Mouse (Mus musculus): ENCODE results near the gene Aif1. TPM values are rescaled to one million over a fixed set of nuclear protein-coding genes. Genes with fewer than 3 reads are reported as not detected.

Aif1 gene
- polyA plus RNA-seq, 1 experiment from 2014 or later = 3.9 TPM

GRCm38 (mm10) chr17:35210593-35210992 lies 34.7 kb upstream of the Aif1 start:
- H3K36me3 ChIP-seq (ENCODE audit: control insufficient read depth, insufficient read depth, low read length) = no peaks in the 10 kb centered on the region
- no peaks in the 10 kb centered on the region for H3K9me3 ChIP-seq (ENCODE audit: control insufficient read depth, low read length)
- no peaks in the 10 kb centered on the region for H3K27me3 ChIP-seq (ENCODE audit: control insufficient read depth, insufficient read depth, low read length)
- ATAC-seq (ENCODE audit: insufficient number of reproducible peaks, low FRiP score, low TSS enrichment, low read depth) (no peak), DNase-seq (ENCODE audit: low spot score) (no peak)
- WGBS = 71% methylated on average over 3 of the region's 3 CpGs
- no peak overlapping the region for H3K27ac ChIP-seq (replicated peaks; ENCODE audit: low read depth, low read length)
- H3K9ac ChIP-seq (ENCODE audit: low read length) = no peak overlapping the region
- H3K4me3 ChIP-seq (ENCODE audit: low read depth, low read length) = no peak overlapping the region
- no peak overlapping the region for H3K4me2 ChIP-seq (ENCODE audit: low read depth, severe bottlenecking)
- H3K4me1 ChIP-seq (ENCODE audit: control insufficient read depth, insufficient read depth, low read length) = no peaks in the 10 kb centered on the region

- no peaks in the 10 kb centered on the region for H3K36me3 ChIP-seq (ENCODE audit: control insufficient read depth, insufficient read depth, low read length)
- 82% methylated on average over 12 of the region's 12 CpGs for WGBS
- no peak overlapping the region for H3K4me3 ChIP-seq (ENCODE audit: low read depth, low read length)
- no peaks in the 10 kb centered on the region for H3K9me3 ChIP-seq (ENCODE audit: control insufficient read depth, low read length)
- no peak overlapping the region for H3K4me2 ChIP-seq (ENCODE audit: low read depth, severe bottlenecking)
- peaks cover 4% of the 10 kb centered on the region; the same call in 1 of the 2 replicates for H3K27me3 ChIP-seq (ENCODE audit: control insufficient read depth, insufficient read depth, low read length)
- no peaks in the 10 kb centered on the region for H3K4me1 ChIP-seq (ENCODE audit: control insufficient read depth, insufficient read depth, low read length)
- ATAC-seq (ENCODE audit: insufficient number of reproducible peaks, low FRiP score, low TSS enrichment, low read depth) (no peak), DNase-seq (ENCODE audit: low spot score) (no peak)
- H3K9ac ChIP-seq (ENCODE audit: low read length) = no peak overlapping the region
- H3K27ac ChIP-seq (replicated peaks; ENCODE audit: low read depth, low read length) = no peak overlapping the region
Observed at GRCm38 (mm10) chr17:35209785-35210535, 34.1 kb upstream of the Aif1 start.

GRCm38 (mm10) chr17:35205380-35205769 lies 29.5 kb upstream of the Aif1 start:
- H3K27ac ChIP-seq (replicated peaks; ENCODE audit: low read depth, low read length) = no peak overlapping the region
- no peak overlapping the region for H3K9ac ChIP-seq (ENCODE audit: low read length)
- no peaks in the 10 kb centered on the region for H3K9me3 ChIP-seq (ENCODE audit: control insufficient read depth, low read length)
- H3K36me3 ChIP-seq (ENCODE audit: control insufficient read depth, insufficient read depth, low read length) = no peaks in the 10 kb centered on the region
- H3K4me2 ChIP-seq (ENCODE audit: low read depth, severe bottlenecking) = no peak overlapping the region
- H3K27me3 ChIP-seq (ENCODE audit: control insufficient read depth, insufficient read depth, low read length) = peaks cover 16% of the 10 kb centered on the region; the same call in 1 of the 2 replicates
- no peak overlapping the region for H3K4me3 ChIP-seq (ENCODE audit: low read depth, low read length)
- 55% methylated on average over 10 of the region's 10 CpGs for WGBS
- H3K4me1 ChIP-seq (ENCODE audit: control insufficient read depth, insufficient read depth, low read length) = no peaks in the 10 kb centered on the region
- ATAC-seq (ENCODE audit: insufficient number of reproducible peaks, low FRiP score, low TSS enrichment, low read depth) = no peak
- DNase-seq (ENCODE audit: low spot score) = no peak

GRCm38 (mm10) chr17:35204494-35205379 lies 28.9 kb upstream of the Aif1 start, which contains the start of gene Lta:
TSS of gene Lta (minus strand) at chr17:35205351.
- Histone ChIP-seq H3K36me3 (ENCODE audit: control insufficient read depth, insufficient read depth, low read length) (no peaks in the 10 kb centered on the region), H3K4me2 (ENCODE audit: low read depth, severe bottlenecking) (no peak within 1 kb of the TSS), H3K27ac (replicated peaks; ENCODE audit: low read depth, low read length) (no peak within 1 kb of the TSS), H3K4me3 (ENCODE audit: low read depth, low read length) (no peak within 1 kb of the TSS), H3K27me3 (ENCODE audit: control insufficient read depth, insufficient read depth, low read length) (peaks cover 18% of the 10 kb centered on the region; the same call in 1 of the 2 replicates), H3K9me3 (ENCODE audit: control insufficient read depth, low read length) (no peaks in the 10 kb centered on the region), H3K9ac (ENCODE audit: low read length) (no peak within 1 kb of the TSS), H3K4me1 (ENCODE audit: control insufficient read depth, insufficient read depth, low read length) (no peaks in the 10 kb centered on the region)
- 29% methylated on average over 20 of the region's 20 CpGs for WGBS
- DNase-seq (ENCODE audit: low spot score) (no peak), ATAC-seq (ENCODE audit: insufficient number of reproducible peaks, low FRiP score, low TSS enrichment, low read depth) (no peak)

GRCm38 (mm10) chr17:35202442-35202841 lies 26.6 kb upstream of the Aif1 start:
- Histone ChIP-seq H3K9me3 (ENCODE audit: control insufficient read depth, low read length) (no peaks in the 10 kb centered on the region), H3K4me3 (ENCODE audit: low read depth, low read length) (no peak overlapping the region), H3K9ac (ENCODE audit: low read length) (no peak overlapping the region), H3K27ac (replicated peaks; ENCODE audit: low read depth, low read length) (no peak overlapping the region), H3K4me1 (ENCODE audit: control insufficient read depth, insufficient read depth, low read length) (peaks cover 2% of the 10 kb centered on the region; the same call in 1 of the 2 replicates), H3K4me2 (ENCODE audit: low read depth, severe bottlenecking) (no peak overlapping the region), H3K36me3 (ENCODE audit: control insufficient read depth, insufficient read depth, low read length) (no peaks in the 10 kb centered on the region), H3K27me3 (ENCODE audit: control insufficient read depth, insufficient read depth, low read length) (peaks cover 18% of the 10 kb centered on the region; the same call in 1 of the 2 replicates)
- DNase-seq (ENCODE audit: low spot score) = no peak
- no peak for ATAC-seq (ENCODE audit: insufficient number of reproducible peaks, low FRiP score, low TSS enrichment, low read depth)
- 78% methylated on average over 4 of the region's 4 CpGs for WGBS

- Histone ChIP-seq H3K4me2 (ENCODE audit: low read depth, severe bottlenecking) (no peak within 1 kb of the TSS), H3K27ac (replicated peaks; ENCODE audit: low read depth, low read length) (no peak within 1 kb of the TSS), H3K9ac (ENCODE audit: low read length) (no peak within 1 kb of the TSS), H3K27me3 (ENCODE audit: control insufficient read depth, insufficient read depth, low read length) (peaks cover 22% of the 10 kb centered on the region), H3K9me3 (ENCODE audit: control insufficient read depth, low read length) (no peaks in the 10 kb centered on the region), H3K4me3 (ENCODE audit: low read depth, low read length) (no peak within 1 kb of the TSS), H3K36me3 (ENCODE audit: control insufficient read depth, insufficient read depth, low read length) (no peaks in the 10 kb centered on the region), H3K4me1 (ENCODE audit: control insufficient read depth, insufficient read depth, low read length) (peaks cover 2% of the 10 kb centered on the region; the same call in 1 of the 2 replicates)
- DNase-seq (ENCODE audit: low spot score) (no peak), ATAC-seq (ENCODE audit: insufficient number of reproducible peaks, low FRiP score, low TSS enrichment, low read depth) (no peak)
- 30% methylated on average over 13 of the region's 13 CpGs for WGBS
Observed at GRCm38 (mm10) chr17:35201787-35202186, 25.9 kb upstream of the Aif1 start, which contains the start of gene Tnf. TSS of gene Tnf (minus strand) at chr17:35202007.

GRCm38 (mm10) chr17:35201128-35201527 lies 25.3 kb upstream of the Aif1 start:
- peaks cover 27% of the 10 kb centered on the region for H3K27me3 ChIP-seq (ENCODE audit: control insufficient read depth, insufficient read depth, low read length)
- H3K27ac ChIP-seq (replicated peaks; ENCODE audit: low read depth, low read length) = no peak overlapping the region
- no peak for ATAC-seq (ENCODE audit: insufficient number of reproducible peaks, low FRiP score, low TSS enrichment, low read depth)
- no peak overlapping the region for H3K4me3 ChIP-seq (ENCODE audit: low read depth, low read length)
- no peak for DNase-seq (ENCODE audit: low spot score)
- peaks cover 2% of the 10 kb centered on the region; the same call in 1 of the 2 replicates for H3K4me1 ChIP-seq (ENCODE audit: control insufficient read depth, insufficient read depth, low read length)
- H3K9ac ChIP-seq (ENCODE audit: low read length) = no peak overlapping the region
- 74% methylated on average over 11 of the region's 11 CpGs for WGBS
- H3K4me2 ChIP-seq (ENCODE audit: low read depth, severe bottlenecking) = no peak overlapping the region
- no peaks in the 10 kb centered on the region for H3K9me3 ChIP-seq (ENCODE audit: control insufficient read depth, low read length)
- no peaks in the 10 kb centered on the region for H3K36me3 ChIP-seq (ENCODE audit: control insufficient read depth, insufficient read depth, low read length)

- Histone ChIP-seq H3K36me3 (ENCODE audit: control insufficient read depth, insufficient read depth, low read length) (no peaks in the 10 kb centered on the region), H3K4me2 (ENCODE audit: low read depth, severe bottlenecking) (no peak overlapping the region), H3K4me3 (ENCODE audit: low read depth, low read length) (no peak overlapping the region), H3K9me3 (ENCODE audit: control insufficient read depth, low read length) (no peaks in the 10 kb centered on the region), H3K27me3 (ENCODE audit: control insufficient read depth, insufficient read depth, low read length) (peaks cover 35% of the 10 kb centered on the region), H3K27ac (replicated peaks; ENCODE audit: low read depth, low read length) (no peak overlapping the region), H3K9ac (ENCODE audit: low read length) (no peak overlapping the region), H3K4me1 (ENCODE audit: control insufficient read depth, insufficient read depth, low read length) (peaks cover 5% of the 10 kb centered on the region; the same call in 1 of the 2 replicates)
- DNase-seq (ENCODE audit: low spot score) = no peak
- WGBS = 89% methylated on average over 11 of the region's 11 CpGs
- ATAC-seq (ENCODE audit: insufficient number of reproducible peaks, low FRiP score, low TSS enrichment, low read depth) = no peak
Observed at GRCm38 (mm10) chr17:35200398-35200797, 24.5 kb upstream of the Aif1 start.
